Mouse (Mus musculus) ZHBTc4 (cell line): ENCODE measurements at regions not wholly inside any gene's neighbourhood (a gene's known extent, or its start where the extent isn't known, plus 50 kb on each side); places are given as distances from the start of the nearest gene placed in this dataset.
A peak's percentile ranks its signal among the peaks of the same experiment; 100 is the strongest.
"Not testable (repeated sequence)": the region's sequence is repeated elsewhere in the genome, so short reads cannot be mapped to it uniquely, and the experiment has no call there.

Experiments used
- DNase-seq: peaks from one replicate; pipeline ENCODE4 v3.0.0-alpha.2; 2011; ENCODE audit warnings: low read depth, low spot score

DNA sequence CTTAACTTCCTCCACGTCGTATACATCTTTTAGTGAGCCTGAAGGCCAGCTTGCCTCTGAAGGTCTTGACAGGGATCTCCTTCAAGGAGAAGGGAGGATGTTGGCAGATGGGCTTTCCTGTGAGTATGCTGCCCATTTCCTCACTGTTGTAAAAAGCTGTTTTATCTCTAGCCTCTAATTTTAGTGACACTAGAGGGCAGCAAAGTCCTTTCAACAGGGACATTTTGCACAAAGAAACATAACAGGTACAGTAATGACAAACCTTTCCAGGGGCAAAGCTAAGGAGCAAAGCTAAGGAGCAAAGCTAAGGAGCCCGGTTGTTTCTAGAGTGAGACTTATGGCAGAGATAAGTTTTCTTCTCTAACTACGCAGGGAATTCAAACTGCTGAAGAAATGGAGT, 59.0 kb upstream of the Kbtbd8 start:
- DNase-seq, result peak; percentile 61

DNA sequence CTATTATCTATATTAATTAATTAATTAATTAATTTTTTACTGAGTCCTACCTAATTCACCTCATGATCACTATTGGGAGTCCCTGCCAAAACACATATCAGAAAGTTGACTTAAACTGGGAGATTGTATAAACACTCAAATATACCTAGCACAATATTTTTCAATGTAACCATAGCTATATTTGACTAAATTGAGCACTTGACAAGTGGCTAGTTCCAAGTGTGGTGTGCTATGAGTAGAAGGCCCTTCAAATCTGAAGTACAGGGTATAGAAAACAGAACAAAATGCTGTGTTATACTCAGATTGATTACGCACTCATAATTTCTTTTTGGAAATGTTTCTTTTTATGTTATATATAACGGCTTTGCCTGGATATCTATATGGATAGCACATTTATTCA, 60.8 kb upstream of the Kbtbd8 start:
- no peak for DNase-seq

DNA sequence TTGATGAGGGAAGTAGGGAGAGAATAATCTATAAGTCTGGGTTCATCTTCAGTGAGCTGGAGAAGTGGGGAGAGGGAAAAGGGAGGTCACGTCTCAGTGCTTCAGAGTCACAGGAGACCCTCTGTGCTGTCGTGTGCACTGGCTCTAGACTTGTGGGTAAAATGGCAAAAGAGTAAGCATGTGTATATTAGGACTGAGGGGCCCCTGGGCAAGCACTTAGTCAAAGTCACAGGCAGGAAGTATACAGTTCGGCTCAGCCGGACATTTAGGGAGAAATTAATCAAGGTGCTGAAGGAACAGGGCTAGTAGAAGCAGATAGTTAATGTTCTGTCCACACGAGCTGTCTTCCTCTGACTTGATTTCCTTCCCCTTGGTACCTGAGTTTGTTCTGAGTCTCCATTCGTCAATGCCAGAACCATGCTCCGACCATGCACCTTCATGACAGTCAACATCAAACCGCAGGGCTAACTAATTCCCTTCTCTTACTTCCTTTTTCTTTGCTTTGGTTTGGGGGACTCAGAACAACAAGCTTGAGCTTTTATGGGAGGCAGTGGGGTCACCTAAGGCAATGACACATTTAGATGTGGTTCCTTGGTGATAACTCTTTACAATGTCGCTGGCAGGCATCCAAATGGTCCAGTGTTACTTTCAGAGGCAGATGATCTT, 63.2 kb upstream of the Kbtbd8 start:
- DNase-seq, result peak; percentile 7

DNA sequence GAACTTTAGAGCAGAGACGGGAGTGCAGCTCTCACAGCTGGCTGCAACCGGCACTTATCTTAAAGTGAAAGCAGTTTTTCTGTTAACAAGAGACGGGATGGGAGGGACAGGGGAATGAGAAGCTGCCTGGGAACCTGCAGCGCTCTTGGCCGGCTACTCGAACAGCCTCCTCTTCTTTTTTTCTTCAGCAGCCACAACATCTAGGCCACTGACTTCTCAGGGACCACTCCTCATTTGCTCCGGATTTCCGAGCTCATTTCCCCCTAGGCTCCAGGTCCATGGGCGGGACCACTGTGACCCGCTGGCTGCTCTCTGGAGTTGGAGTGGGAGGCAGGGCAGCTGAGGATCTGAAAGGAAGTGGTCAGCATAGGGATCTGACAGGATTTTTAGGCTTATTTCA, 75.7 kb upstream of the Kbtbd8 start:
- DNase-seq, result not testable (repeated sequence)

DNA sequence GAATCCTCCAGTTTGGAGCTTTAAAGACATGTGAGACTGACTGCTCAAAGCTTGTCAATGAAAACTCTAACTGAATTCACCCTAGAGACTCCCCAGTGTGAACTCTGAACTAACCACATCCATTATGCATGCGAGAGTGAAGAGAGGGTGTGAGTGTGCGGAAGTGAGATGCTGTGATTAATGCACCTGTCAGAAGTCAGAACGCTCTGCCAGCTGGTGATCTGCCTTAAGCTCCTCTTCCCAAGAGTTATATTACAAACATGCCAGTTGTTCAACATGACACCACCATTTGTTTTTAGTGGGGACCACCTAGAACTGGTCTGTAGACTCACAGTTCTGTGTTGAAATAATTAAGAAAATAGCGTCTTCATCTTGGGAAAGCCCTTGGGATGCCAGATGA, 92.8 kb upstream of the Kbtbd8 start:
- DNase-seq, result no peak

DNA sequence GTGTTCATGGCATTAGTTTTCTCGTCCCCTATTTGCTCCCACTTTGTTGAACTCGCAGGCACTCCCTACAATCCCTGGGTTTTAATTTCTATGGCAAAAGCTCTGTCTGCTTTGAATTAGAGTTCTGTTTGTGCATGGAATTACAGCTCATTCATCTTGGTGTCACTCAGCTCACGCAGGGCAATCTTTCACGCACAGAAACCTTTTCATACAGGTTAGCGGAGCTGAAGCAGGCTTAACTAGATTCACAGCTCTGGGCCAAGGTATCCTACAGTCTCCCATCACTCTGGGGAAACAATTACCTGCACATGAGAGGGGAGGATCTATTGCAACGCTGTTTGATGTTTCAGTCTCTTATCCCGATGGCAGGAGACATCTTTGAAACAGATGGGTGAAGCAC, 95.3 kb upstream of the Kbtbd8 start:
- no peak for DNase-seq

DNA sequence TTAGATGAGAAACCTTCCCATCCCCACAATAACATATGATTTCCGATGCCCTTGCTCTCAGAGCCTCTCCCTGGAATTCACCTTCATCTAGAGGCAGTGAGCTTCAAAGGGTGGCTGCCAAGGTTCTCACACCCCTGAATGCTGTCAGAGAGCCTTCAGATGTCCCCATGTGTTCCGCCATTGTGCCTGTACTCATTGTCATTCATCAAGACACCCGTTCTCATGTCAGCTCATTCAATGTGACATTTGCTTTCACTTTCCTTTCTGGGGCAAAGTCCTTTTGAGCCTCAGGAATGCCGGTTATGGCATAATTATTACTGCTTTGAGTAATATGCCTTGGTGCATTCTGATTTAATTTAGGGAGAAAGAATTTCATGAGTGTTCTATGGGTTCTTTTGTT, 99.1 kb upstream of the Kbtbd8 start:
- DNase-seq, result peak; percentile 82

DNA sequence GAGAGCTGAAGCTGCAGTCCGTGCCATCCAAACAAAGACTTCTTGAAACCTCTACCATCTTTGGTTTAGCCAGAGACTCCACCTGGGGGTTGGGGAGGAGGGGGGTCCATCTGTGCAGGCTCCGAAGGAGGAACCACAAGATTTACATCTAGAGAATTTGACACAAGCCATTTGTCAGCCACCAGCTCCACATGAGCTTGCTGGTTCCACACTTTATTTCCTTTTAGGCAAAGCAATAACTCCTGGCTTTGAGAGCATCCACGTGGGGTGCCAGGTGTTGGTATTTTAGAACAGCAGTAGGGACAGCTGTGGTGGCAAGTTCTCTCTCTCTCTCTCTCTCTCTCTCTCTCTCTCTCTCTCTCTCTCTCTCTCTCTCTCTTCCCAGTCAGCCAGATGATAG, 99.6 kb upstream of the Kbtbd8 start:
- peak; percentile 21 for DNase-seq

DNA sequence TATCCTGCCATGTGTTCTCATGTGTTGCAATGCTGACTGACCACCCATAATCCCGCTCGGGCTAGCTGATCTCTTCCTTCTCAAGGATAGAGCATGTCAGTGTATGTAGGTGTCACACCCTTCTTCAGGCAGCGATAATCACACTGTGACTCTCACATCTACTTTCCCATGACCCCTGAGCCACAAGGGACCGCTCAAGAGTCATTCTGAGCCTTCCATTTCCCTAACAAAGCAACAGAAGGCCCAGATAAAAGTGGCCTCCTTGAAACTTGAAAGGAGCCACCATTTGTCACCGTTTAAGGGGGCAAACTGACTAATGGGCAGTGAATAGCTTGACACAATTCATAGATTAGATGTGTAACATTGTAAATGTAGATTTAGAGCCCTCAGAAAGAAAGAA, 103.9 kb upstream of the Kbtbd8 start:
- DNase-seq, result peak; percentile 82

DNA sequence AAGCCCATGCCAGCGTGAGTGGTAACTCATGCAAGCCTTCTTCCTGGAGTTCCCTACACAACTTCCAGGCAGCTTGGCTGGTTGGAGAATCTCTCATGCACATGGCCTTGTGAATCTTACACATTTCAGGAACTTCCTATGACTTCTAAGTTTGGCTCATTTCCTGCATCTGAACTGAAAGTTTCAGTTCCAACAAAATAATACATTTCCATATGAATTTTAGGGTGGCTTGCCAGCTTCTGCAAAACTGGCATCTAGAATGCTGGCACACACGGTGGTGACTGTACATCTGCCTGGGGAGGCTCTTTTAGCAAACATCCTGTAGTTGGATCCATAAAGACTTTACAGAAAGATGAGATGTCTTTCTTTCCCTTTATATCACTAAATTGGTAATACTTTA, 110.6 kb upstream of the Kbtbd8 start:
- no peak for DNase-seq

DNA sequence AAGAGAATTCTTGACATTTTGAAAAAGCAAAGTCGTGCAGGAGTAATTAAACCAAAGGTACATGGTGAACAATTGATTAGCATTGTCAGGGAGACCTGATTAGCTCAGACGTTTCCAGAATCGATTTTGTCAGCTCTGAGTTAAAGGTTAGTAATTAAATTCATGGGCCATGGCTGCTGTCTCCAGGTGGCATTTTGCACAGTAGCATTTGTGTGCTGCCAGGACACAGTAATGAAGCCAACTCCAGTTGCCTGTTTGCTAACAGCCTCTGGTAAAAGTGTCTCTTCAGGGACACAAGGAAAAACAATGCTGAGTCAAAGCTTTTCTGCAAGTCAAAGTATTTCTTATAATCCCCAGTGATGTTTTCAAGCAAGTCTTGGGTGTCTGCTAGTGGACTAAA, 113.3 kb upstream of the Kbtbd8 start:
- no peak for DNase-seq

DNA sequence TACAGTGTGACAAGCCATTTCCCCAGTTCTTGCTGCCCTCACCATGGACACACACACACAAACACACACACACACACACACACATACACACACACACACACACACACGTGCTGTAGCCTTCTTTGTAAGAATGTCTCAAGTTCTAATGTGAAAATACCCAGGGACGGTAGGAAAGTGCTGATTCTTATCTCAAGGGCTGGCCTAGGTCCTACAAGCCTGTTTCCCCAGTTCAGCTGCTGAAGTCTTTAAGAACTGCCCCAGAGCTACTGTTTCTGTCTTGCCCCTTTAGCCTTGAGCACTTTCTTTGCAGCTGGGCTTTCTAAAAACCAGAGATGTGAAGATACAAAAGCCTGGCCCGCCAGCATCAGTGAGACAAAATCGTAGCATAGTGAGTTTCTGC, 117.5 kb upstream of the Kbtbd8 start:
- no peak for DNase-seq

DNA sequence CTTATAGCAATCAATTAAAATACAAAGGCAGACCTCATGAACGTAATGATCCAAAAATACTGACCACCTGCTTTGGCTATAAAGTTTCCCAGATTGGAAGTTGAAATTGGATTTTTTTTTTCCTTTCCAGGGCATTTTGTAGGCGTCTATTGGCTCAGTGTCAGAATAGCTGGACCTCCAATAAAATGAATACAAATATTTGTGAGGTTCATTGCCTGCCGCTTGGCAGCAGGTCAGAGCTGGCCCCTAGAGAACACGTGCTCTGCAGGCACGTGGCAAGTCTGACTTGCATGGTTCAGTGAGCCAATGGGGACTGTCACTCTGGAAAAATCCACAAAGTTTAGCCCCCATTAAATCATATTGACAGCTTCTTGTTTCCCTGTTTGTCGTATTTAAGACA, 118.0 kb upstream of the Kbtbd8 start:
- DNase-seq, result no peak

DNA sequence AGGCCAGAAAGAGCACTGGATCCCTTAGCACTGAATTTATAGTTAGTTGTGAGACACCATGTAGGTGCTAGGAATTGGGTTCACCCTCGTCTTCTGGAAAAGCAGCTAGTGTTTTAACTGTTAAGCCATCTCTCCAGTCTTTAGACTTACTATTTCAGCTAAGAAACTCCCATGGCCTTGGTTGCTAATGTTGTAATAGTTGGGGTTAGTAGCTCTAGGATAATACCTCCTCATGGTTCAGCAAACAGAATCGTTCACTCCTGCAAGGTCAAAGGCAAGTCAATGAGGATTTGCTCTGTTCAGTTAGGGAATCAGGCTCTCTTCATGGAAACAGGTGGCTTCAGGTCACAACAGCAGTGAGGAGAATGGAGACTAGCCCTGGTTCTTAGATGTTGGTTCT, 118.7 kb upstream of the Kbtbd8 start:
- no peak for DNase-seq

DNA sequence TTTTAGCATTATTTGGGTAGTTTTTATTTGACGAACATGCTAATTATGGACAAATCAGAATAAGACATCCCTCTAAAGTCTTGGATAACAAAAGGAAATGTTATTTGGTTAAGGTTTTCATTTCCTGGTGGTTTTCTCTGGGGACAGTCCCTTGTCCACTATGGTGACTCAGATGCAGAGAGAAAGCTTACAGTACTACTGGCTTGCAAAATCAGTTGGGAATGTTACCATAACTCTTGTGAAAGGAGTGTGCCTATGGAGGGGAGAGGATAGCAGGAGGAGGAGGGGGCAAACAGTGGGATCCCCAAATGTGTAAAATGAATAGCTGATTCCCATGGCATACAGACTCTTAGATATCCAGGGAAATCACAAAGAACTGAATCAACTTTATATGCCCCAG, 122.7 kb upstream of the Kbtbd8 start:
- DNase-seq, result no peak

DNA sequence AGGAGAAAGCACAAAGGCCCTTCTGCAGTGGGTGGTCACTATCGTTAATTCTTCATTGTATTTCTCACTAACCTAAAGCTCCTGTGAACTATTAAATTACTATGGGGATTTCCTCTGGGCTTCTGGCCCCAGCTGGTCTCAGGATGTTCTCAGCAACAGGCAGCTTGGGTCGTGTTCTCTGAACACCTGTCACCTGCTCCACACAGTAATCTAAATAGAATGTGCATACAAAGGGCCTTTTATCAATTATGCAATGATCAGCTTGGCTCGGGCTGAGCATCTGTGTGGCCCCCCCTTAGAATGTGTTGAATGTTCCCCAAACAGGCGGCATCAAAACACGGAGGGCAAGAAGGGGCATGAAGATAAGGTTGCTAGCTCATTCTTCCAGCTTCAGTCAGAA, 129.6 kb upstream of the Kbtbd8 start:
- no peak for DNase-seq

DNA sequence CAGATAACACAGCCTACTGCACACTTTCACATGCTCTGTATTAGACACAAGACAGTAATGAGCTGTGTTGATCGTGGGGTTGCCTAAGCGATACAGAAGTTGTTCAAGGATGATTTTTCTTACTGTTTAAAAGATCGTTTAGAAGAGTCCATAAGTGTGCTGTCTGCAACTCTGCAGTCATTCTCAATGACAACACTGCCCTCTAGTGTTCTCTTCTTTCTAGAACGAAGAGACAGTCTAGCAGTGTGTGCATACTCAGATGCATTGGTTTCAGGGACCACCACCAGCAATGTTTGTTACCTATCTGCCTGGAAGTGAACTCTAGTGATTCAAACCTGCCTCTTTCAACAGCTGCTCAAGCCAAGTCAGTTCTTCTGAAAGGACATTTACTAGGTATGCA, 130.7 kb upstream of the Kbtbd8 start:
- peak; percentile 73 for DNase-seq

DNA sequence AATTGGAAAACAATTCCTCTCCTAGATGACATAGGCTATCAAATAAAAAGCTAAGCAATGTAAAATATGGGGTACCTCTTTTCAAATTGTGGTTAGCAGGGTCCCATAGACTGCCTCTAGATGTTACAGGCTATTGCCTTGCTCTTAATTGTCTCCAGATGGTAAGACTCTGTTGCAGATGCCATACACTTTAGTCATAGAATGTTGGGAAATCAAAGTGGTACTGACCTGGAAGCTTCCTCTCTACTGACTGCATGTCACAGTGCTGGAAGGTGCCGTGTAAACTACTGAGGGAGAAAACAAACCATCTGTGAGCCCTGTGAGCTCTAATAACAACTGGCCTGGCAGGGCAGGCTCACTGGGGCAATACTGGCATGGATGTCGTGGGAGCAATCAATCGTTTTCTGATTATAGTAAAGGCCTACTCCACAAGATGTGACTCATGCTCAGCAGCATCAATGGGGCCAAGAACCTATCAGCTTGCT, 132.6 kb upstream of the Kbtbd8 start:
- no peak for DNase-seq

DNA sequence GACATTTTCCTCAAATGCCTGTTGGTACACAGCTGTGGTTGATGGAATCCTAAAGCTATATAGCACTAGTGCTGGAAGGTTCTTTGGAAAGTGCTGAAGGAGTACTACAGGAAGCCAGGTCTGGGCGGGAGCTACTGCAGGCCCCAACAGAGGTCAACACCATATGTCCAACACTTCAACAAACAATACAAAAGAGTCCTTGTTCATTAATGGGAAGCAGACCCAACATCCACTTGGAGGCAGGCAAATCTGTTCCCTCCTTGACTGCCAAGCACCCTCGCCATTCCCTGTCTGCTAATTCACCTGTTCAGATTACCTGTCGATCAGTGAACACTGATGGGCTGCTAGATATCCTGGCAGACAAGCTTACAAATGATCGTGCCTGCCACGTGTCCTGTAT, 148.4 kb upstream of the Kbtbd8 start:
- DNase-seq, result no peak

DNA sequence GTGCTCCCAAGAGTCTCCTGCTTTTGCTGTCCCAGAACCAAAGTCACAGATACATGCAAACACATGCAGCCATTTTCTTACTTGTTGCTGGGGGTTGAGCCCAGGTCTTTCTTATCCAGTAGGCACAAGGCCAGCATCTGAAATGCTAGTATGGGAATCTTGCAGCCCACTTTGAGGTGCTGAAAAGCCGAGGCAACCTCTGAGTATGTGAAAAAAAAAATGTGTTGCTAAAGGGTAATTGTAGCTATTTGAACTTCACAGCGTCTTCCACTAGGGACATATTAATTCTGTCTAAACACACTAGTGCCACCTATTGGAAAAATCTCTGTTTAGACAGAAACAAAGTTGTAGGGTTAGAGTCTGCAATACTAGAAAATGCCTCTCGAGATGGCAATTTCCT, 150.1 kb upstream of the Kbtbd8 start:
- DNase-seq, result peak; percentile 60

DNA sequence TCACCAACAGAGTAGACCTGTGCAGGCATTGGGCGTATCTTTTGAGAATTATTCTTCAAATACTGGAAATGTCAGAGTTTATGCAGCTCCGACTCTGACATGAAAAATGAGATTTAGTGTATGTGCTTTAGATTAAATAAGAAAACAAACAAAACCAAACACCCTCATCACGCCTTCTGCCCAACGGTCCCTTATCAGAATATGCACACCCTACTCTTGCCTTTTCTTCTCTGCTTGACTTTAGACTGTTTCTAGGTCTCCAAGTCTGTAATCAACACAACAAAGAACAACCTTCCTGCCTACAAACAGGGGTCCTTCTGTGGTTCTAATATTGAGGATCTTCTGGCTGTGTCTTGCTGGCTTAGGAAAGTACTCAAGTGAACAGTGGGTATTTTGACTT, 153.8 kb upstream of the Kbtbd8 start:
- no peak for DNase-seq

DNA sequence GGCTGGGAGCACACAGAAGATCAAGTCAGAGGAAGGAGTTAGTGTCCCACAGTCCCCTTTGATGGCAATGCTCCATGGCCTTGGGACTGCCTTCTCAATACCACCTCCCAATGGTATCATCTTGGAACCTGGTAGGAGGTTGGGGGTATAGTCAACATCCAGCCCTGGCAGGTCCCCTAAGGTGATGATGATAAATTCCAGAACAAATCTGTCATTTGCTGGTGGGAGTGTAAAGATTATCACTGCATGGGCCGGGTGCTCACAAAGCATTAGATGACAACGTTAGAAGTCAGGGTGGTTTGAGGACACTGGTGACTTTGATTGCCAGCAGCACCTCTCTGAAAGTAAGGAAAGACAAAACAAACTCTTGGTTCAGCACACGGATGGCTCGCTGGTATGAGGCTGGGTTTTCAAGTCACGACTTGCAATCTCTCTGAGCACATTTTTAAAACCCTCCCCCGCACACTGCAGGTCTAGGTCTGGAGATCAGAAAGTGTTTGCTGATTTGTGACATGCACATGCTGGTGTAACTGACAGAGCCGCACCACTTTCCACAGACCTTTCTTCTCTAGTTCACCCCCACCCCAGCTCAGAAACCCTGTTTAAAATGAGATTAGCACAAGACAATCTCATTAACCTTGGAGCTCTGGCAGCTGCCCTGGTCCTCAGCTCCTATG, 154.5 kb upstream of the Kbtbd8 start:
- no peak for DNase-seq

DNA sequence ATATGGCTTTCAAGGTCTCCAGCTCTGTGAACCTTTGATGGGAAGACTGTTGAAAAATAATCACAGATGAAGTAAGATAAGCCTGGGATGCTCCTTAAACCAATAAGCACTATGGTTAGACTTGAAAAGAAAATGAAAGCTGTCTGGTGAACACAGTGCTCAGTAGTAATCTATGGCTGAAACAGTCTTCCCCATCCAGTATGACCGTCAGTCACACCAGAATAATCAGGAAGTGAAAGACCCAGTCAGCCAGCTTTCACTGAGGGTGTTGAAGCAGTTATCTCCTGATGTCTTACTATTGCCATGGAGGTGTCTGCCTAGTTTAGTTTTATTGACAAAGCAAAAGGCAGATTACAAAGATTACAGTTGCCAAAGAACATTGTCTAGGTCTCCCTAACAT, 155.2 kb upstream of the Kbtbd8 start:
- no peak for DNase-seq

DNA sequence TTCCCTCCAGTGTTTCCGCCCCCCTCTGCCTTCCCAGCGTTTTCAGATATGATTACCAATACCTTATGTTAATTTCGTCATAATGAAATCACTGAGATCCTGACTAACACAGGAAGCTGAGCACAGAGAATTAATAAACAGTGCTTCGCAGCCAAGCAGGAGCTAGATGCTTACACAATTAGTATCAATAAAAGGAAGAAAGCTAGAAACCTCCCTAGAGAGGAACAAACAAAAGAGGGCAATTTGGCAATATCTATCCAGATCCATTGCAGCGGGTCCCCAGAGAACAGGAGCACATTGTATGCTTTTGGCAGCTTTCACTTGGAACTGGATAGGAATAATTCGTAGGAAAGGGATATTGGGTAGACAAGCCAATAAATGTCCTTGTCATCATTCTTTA, 159.1 kb upstream of the Kbtbd8 start:
- DNase-seq, result no peak
